Mouse (Mus musculus): ENCODE results near the gene Atp13a4.

GRCm38 (mm10) chr16:29434712-29435111 is 110.0 kb downstream of the Atp13a4 start:
- TF ChIP-seq CTCF (IDR thresholded peaks at IDR 0.05; ENCODE audit: borderline replicate concordance, control insufficient read depth, extremely low read depth, insufficient read depth, low read length, poor library complexity) (0 out of 2 replicates have a peak, but pooled peaks have one; percentile 40), POLR2A (IDR thresholded peaks at IDR 0.05; ENCODE audit: control insufficient read depth, extremely low read depth, insufficient read depth, low read length, poor library complexity) (no peak)
